Mouse (Mus musculus): ENCODE results near the gene Ltb4r2.

Ltb4r2 gene

GRCm38 (mm10) chr14:55761163-55761562, at the start of gene Ltb4r2:
Gene Ltb4r2, plus strand, starts transcription at chr14:55761428.
- no peak for DNase-seq (ENCODE audit: low spot score)

- no peak for DNase-seq (ENCODE audit: low spot score)
Observed at GRCm38 (mm10) chr14:55711786-55712185, 49.4 kb upstream of the Ltb4r2 start.

DNA sequence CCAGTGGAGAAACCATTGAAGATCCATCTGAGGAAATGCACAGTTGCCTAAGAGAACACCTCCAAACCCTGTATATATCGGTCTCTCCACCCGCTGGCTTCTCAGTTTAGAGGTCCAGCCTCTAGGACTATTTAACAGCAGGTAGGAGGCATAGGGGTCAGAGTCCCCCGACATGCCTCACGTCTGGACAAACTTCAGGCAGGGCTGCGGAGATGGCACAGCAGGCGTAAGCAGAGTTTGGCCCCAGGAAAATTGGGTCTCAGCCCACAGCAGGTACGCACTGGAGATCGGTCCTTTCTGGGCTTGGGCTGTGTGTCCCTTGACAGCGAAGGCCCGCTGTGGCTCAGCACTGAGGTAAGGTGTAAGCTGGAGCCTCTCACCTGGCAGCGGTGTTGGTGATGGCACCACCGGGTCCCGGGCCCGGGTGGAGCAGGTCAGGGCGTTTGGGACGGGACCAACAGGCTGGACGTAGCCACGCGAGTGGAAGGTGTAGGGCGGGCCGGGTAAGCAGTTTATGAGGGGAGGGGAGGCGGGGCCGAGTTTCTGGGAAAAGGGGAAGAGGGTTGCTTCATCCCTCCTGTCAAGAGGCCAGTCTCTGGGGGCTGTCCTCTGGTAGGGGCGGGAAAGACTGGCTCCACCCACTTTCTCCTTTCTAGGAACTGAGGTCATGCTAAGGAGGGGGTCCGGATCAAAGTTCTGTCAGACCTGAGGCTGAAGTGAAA, 48.1 kb upstream of the Ltb4r2 start:
- DNase-seq (ENCODE audit: low spot score) = no peak

DNA sequence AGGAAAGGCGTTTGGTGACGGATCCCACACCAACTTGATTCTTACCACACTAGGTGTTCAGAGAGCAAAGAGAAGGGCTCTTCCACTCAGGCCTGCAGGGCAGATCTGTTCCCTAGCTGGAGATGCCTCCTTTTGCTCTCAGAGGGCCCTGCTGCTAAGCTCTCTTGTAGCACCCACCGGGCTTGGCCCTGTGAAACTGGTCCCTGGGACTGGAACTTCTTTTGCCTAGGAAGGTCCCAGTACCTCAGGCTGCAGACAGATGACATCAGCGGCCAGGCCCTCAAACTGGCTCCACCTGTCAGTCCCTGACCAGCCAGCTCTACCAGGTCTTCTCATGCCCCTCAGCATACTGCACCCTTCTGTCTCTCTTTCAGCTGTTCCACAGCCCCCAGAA, 47.5 kb upstream of the Ltb4r2 start, which contains the start of gene Tgm1:
Gene Tgm1 (minus strand): TSS at position 198 of the 394 bp plus-strand sequence.
- DNase-seq (ENCODE audit: low spot score) = no peak

GRCm38 (mm10) chr14:55714893-55715292, 46.3 kb upstream of the Ltb4r2 start:
- no peak for DNase-seq (ENCODE audit: low spot score)

DNA sequence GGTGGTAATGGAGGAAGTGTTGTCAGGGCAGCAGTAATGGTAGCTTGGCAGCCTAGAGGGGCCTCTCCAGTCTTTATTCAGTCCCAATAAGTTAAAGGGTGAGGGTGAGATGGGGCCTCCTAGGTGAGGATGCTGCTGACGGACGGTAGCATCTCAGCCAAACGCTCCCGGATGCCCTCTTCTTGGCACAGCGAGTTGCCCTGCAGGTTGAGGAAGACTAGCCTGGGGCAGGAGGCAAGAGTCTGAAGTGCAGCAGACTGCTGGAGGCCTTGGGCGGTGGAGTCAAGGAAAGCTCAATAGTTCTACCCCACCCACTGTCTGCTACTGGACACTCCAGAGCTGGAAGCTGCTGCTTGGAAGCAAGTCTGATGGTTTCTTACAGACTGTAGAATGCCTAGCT, 45.0 kb upstream of the Ltb4r2 start:
- DNase-seq (ENCODE audit: low spot score) = no peak

- no peak for DNase-seq (ENCODE audit: low spot score)
Observed at GRCm38 (mm10) chr14:55716884-55717283, 44.3 kb upstream of the Ltb4r2 start.

DNA sequence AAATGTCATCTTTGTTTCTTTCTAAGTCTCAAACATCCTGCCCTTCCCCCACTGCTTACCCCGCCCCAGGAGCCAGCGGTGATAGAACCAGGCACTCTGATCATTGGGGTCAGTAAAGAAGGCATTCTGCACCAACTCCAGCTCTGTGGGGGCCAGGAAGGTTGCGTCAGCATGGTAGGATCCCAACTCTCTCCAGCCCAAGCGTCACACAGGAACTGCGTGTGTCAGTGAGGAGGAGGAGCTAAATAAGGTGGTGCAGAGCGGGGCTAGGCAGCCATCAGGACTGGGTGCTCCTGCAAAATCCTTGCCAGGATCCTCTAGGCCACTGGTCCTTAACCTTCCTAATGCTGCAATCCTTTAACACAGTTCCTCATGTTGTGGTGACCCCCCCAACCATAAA, 41.5 kb upstream of the Ltb4r2 start:
- no peak for DNase-seq (ENCODE audit: low spot score)

DNA sequence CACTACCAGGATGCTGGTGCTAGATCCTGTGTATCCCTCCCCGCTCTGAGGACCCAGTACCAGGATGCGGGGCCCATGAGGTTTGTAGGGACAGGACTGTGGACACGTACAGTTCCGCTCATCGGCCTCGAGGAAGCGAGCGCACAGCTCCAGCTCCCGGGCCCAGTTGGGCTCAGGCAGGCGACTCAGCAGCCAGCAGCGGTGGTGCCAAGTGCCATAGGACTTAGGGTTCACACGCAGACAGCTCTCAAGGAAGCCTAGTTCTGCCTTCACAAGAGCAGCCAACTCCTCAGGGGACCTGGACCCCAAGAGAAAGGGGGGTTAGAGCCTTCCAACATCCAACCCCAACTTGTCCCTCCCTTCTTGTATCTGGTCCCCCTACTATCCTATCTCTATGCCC, 40.6 kb upstream of the Ltb4r2 start:
- no peak for DNase-seq (ENCODE audit: low spot score)

GRCm38 (mm10) chr14:55721076-55721475, 40.2 kb upstream of the Ltb4r2 start:
- DNase-seq (ENCODE audit: low spot score) = no peak

- DNase-seq (ENCODE audit: low spot score) = peak; percentile 93
Observed at GRCm38 (mm10) chr14:55721700-55722437, 39.4 kb upstream of the Ltb4r2 start, which contains the start of gene Rabggta. Gene Rabggta, minus strand, starts transcription at chr14:55722263.

DNA sequence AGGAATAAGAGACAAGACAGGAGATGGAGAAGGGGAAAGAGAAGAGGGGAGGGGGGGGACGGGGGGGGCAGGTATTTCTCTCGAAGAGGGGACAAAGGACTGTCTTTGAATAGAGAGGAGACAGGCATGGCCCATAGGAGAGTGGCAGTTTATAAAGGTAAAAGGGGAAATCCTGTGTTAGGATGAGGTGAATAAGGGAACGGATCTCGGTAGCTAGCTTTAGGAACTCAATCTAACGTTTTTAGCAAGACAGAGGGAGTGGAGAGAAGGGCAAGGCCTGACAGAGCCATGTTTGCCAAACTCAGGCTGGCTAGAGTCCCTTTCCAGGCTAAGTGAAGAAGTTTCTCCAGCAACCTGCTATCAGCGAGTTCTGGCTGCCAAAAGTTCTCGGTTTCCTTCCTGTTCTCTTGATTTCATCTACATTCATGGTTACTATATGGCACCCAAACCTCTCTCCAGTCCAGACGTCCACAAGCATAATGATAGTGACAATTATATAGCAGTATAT, 38.7 kb upstream of the Ltb4r2 start:
- no peak for DNase-seq (ENCODE audit: low spot score)

DNA sequence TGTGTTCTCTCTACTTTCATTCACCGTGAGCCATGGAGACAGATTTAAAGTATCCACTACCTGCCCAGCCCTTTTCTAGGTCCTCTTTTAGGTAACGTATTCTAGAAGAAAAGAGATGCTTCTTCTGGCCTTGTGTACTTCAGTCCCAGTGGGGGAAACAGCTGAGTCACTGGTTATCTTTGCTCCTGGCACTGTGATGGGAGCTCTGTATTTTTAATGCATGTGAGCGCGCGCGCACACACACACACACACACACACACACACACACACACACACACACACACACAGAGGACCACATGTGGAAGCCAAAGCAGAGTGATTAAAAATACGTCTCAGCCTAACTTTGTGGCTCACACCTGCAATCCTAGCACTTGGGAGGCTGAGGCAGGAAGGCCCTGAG, 37.8 kb upstream of the Ltb4r2 start:
- DNase-seq (ENCODE audit: low spot score) = peak; percentile 46

- DNase-seq (ENCODE audit: low spot score) = peak; percentile 82
Observed at GRCm38 (mm10) chr14:55724411-55724871, 36.8 kb upstream of the Ltb4r2 start.

DNA sequence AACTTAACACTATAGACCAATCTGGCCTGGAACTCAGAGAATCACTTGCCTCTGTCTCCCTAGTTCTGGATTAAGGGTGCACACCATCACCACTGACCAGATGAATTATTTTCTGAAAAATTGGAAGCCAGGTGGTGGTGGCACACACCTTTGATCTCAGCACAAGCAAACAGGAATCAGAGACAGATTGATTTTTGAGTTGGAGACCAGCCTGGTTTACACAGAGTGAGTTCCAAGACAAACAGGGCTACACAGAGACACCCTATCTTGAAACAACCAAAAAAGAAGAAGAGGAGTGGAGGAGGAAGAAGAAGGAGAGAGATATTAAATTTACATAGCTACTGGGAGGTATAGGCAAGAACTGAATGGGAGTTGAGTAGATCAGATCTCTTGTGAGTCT, 35.0 kb upstream of the Ltb4r2 start:
- no peak for DNase-seq (ENCODE audit: low spot score)

GRCm38 (mm10) chr14:55727889-55728685, 33.1 kb upstream of the Ltb4r2 start:
- no peak for DNase-seq (ENCODE audit: low spot score)

GRCm38 (mm10) chr14:55730116-55730515, 31.1 kb upstream of the Ltb4r2 start:
- no peak for DNase-seq (ENCODE audit: low spot score)

DNA sequence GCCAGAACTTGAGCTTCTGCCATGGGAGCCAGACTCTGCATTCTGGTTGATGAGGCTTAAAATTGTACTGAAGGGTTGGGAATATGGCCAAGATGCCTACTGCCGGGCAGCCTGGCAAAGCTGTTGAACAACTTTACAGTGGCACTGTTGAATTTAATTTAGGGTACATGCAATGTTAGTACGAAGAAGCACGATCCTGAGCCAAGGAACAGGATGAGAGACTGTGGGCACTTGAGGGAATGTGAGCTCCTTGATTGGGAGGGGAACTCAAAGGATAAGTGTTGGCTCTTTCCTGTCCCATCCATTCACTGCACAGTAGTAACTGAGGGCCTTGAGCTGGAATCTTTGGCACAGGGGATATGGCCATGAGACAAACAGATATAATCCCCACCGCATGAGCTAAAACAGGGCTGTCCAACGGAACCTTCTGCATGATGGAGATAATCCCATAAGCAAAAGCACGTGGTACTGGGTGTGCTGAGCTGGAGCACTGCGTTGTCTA, 30.6 kb upstream of the Ltb4r2 start:
- DNase-seq (ENCODE audit: low spot score) = no peak

- DNase-seq (ENCODE audit: low spot score) = no peak
Observed at GRCm38 (mm10) chr14:55733889-55734288, 27.3 kb upstream of the Ltb4r2 start.

DNA sequence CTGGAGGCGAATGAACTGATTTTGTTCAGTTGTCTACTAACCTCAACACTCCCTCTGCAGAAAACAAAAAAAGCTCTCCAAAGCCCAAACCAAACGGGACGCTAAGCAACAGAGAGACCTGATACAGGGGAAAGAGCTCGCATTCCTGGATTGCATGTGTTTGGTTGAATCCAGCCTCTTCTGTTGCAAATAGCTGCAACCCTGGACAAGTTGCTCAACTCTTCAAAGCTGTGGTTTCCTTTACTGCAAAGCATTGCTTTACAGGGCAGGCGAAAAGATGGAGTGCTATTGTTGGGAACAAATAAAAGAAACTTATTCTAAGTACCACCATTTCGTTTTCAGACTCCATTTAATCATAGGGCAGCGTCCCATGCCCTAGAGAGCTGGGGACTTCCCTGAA, 26.4 kb upstream of the Ltb4r2 start:
- DNase-seq (ENCODE audit: low spot score) = no peak

- DNase-seq (ENCODE audit: low spot score) = no peak
Observed at GRCm38 (mm10) chr14:55735334-55735733, 25.9 kb upstream of the Ltb4r2 start.

DNA sequence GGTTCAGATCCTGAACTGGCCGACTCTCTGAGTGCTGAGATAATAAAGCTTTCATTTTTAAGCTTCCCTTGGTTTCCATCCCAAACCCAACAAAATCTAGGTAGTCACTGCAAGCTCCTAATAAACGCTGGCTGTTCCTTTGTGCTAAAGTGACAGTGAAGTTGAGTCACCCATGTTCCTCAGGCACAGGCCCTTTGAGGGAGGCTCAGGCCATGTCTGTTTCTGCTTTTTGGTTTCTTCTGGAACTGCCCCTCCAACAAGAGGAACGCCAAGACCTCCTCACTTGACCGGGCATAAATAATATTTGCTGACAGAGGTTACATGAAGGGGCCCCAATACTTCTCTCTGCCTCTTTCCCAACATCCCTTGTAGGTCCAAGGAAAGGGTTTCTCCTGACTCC, 25.5 kb upstream of the Ltb4r2 start:
- DNase-seq (ENCODE audit: low spot score) = no peak
